Mouse (Mus musculus): Measurements from ENCODE around the gene Scn11a.

DNA sequence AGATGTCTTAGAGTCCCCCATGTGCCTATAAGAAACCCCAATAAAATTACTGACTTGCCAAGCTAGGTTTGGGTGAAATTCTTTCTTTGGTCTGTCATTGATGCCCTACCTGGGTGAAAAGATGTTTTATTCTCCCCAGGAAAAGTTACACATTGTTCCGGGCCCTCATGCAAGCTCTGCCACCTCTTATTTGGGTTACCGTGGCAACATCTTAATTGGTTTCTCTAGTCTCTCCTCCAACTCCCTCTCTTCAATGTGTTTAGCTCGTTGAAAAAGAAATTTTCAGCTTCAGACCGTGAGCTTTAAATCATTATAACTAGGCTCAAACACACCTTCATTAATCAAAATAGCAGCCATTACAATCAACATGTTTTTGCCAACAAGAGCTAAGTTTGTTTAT lies 28.5 kb downstream of the Scn11a start:
- no peak for TF ChIP-seq CTCF (IDR thresholded peaks at IDR 0.05; ENCODE audit: control insufficient read depth, insufficient read depth, insufficient replicate concordance, low read depth, low read length)
- TF ChIP-seq POLR2A (IDR thresholded peaks at IDR 0.05; ENCODE audit: control insufficient read depth, low read depth, low read length), result no peak
